Mouse (Mus musculus) left cerebral cortex, adult 2 months (tissue): ENCODE data around the gene Iqcg. TPM values are rescaled to one million over a fixed set of nuclear protein-coding genes. Genes with fewer than 3 reads are reported as not detected.
"Not testable (repeated sequence)": the region's sequence is repeated elsewhere in the genome, so short reads cannot be mapped to it uniquely, and the experiment has no call there.

Experiments used
- DNase-seq, 2 experiments: peaks; one replicate each; pipeline ENCODE4 v3.0.0; 2021 to 2022; ENCODE audit warnings: low spot score in 2 of 2, mixed read lengths in 1 of 2; ENCODE audit errors: extremely low spot score in 1 of 2
- H3K27ac ChIP-seq: fragments of 200-600 bp; 2 replicates; pipeline ENCODE4 v1.8.1; 2022
- H3K4me3 ChIP-seq: fragments of 200-600 bp; 2 replicates; pipeline ENCODE4 v1.8.1; 2022
- CTCF ChIP-seq: fragments of 200-600 bp; IDR thresholded peaks from 2 replicates; pipeline ENCODE4 v1.8.1; 2022; ENCODE audit warnings: antibody characterized with exemption, mild to moderate bottlenecking, moderate library complexity
- intact Hi-C: fragments of 180-260 bp; cut with DNase I; formaldehyde crosslinking; loops from one replicate; pipeline ENCODE4 v1.15.1; 2025
- total RNA-seq, 2 experiments: library from RNA; stranded (reverse); gene quantifications; 2 replicates each; pipeline ENCODE4 v1.2.3; 2021

Iqcg gene
- total RNA-seq, 2 experiments from 2014 or later = 3.7 to 4.9 TPM

GRCm38 (mm10) chr16:33062682-33063131 is 6.7 kb upstream of the Iqcg start:
- peak; percentile 38 to 59 for DNase-seq
- intact Hi-C loops = loop anchor here (5.0 kb wide), 1 partner anchor 90 kb away; no protein-coding TSS in a partner anchor
- TF ChIP-seq CTCF = no peak
- H3K27ac ChIP-seq = peak overlapping the region; percentile 85
- H3K4me3 ChIP-seq = peak overlapping the region; percentile 82

- Histone ChIP-seq H3K4me3 (peak within 1 kb of the TSS; percentile 82), H3K27ac (peak within 1 kb of the TSS; percentile 85)
- DNase-seq = peak; percentile 90 to 92
- TF ChIP-seq CTCF = no peak
- intact Hi-C loops = loop anchor here (5.0 kb wide), 1 partner anchor 90 kb away; no protein-coding TSS in a partner anchor
These were observed 6.1 kb upstream of the Iqcg start, which contains the start of gene Lmln for GRCm38 (mm10) chr16:33062024-33062681. TSS of gene Lmln (plus strand) at chr16:33062521.

- intact Hi-C loops = loop anchor here (5.0 kb wide), 1 partner anchor 91 kb away; no protein-coding TSS in a partner anchor
- TF ChIP-seq CTCF = no peak
- Histone ChIP-seq H3K27ac (no peak overlapping the region), H3K4me3 (no peak overlapping the region)
- DNase-seq = no peak
These were observed 5.4 kb upstream of the Iqcg start for GRCm38 (mm10) chr16:33061400-33061799.

- no peak for DNase-seq
- H3K27ac ChIP-seq = no peak overlapping the region
- TF ChIP-seq CTCF = no peak
- intact Hi-C loops = loop anchor here (5.0 kb wide), 1 partner anchor 91 kb away; no protein-coding TSS in a partner anchor
- no peak overlapping the region for H3K4me3 ChIP-seq
These were observed 4.9 kb upstream of the Iqcg start for GRCm38 (mm10) chr16:33060926-33061325.

- no peak for DNase-seq
- H3K27ac ChIP-seq = no peak overlapping the region
- no peak overlapping the region for H3K4me3 ChIP-seq
- intact Hi-C loops = loop anchor here (5.0 kb wide), 1 partner anchor 182 kb away; the partner anchor contains the start of genes Fyttd1 and Rubcn
- TF ChIP-seq CTCF = no peak
These were observed 3.5 kb upstream of the Iqcg start for GRCm38 (mm10) chr16:33059471-33059870.

- not testable (repeated sequence) for H3K27ac ChIP-seq, H3K4me3 ChIP-seq, DNase-seq
- intact Hi-C loops = loop anchor here (5.0 kb wide), 1 partner anchor 181 kb away; the partner anchor contains the start of genes Fyttd1 and Rubcn
These were observed 2.6 kb upstream of the Iqcg start for GRCm38 (mm10) chr16:33058656-33059055.

GRCm38 (mm10) chr16:33058033-33058432 is 2.0 kb upstream of the Iqcg start:
- H3K4me3 ChIP-seq = no peak overlapping the region; the same call in 1 of the 2 replicates

GRCm38 (mm10) chr16:33056786-33057185 is 768 bp upstream of the Iqcg start:
- no peak for DNase-seq
- intact Hi-C loops = loop anchor here (2.0 to 5.0 kb wide), 2 partner anchors 128 to 179 kb away; partner anchors contain the start of genes Fyttd1, Osbpl11 and Rubcn

More at GRCm38 (mm10) chr16:33058033-33058432, 2.0 kb upstream of the Iqcg start:
- DNase-seq = no peak
- H3K27ac ChIP-seq = no peak overlapping the region
- no peak for TF ChIP-seq CTCF
- intact Hi-C loops = loop anchor here (5.0 kb wide), 1 partner anchor 181 kb away; the partner anchor contains the start of genes Fyttd1 and Rubcn

GRCm38 (mm10) chr16:33055655-33056054 is 363 bp downstream of the Iqcg start:
- peak overlapping the region; percentile 100 for H3K4me3 ChIP-seq
- no peak for DNase-seq
- intact Hi-C loops = loop anchor here (2.0 to 5.0 kb wide), 2 partner anchors 129 to 178 kb away; partner anchors contain the start of genes Fyttd1, Osbpl11 and Rubcn
- no peak overlapping the region for H3K27ac ChIP-seq
- TF ChIP-seq CTCF = no peak

More at GRCm38 (mm10) chr16:33056786-33057185, 768 bp upstream of the Iqcg start:
- Histone ChIP-seq H3K4me3 (peak overlapping the region; percentile 100), H3K27ac (peak overlapping the region; percentile 100)
- no peak for TF ChIP-seq CTCF

- not testable (repeated sequence) for H3K27ac ChIP-seq, H3K4me3 ChIP-seq, DNase-seq
- intact Hi-C loops = loop anchor here (5.0 kb wide), 1 partner anchor 178 kb away; the partner anchor contains the start of genes Fyttd1 and Rubcn
These were observed 1.1 kb downstream of the Iqcg start for GRCm38 (mm10) chr16:33054927-33055326.

- intact Hi-C loops = no loop called here
- DNase-seq = no peak
- H3K4me3 ChIP-seq = no peak overlapping the region
- H3K27ac ChIP-seq = no peak overlapping the region
- TF ChIP-seq CTCF = no peak
These were observed 2.9 kb downstream of the Iqcg start for GRCm38 (mm10) chr16:33053141-33053540.

GRCm38 (mm10) chr16:33049809-33050208 is 6.2 kb downstream of the Iqcg start:
- intact Hi-C loops = no loop called here
- TF ChIP-seq CTCF = no peak
- Histone ChIP-seq H3K4me3 (no peak overlapping the region), H3K27ac (no peak overlapping the region)
- DNase-seq = no peak
